Comparison of ENCODE assay signal across 19 mouse cellular contexts in genomic region chr7:44276461-44277249, GRCm38 (mm10). TPM values are rescaled to one million over a fixed set of nuclear protein-coding genes. Genes with fewer than 3 reads are reported as not detected.
"Had no signal": no experiment of that assay in that cellular context is flagged by ENCODE, and none has a peak within 500 bp of the region (broad histone marks: within the 10 kb centered on the region; RNA-seq: fewer than 3 reads in every experiment).

No protein-coding gene starts in this region.

- H3K27ac ChIP-seq: midbrain, embryonic 10.5 days; neural tube, embryonic 13.5 days; neural tube, embryonic 15.5 days had no signal

- H3K9me3 ChIP-seq: midbrain, embryonic 10.5 days; neural tube, embryonic 13.5 days; neural tube, embryonic 15.5 days had no signal

- H3K9ac ChIP-seq: lung, embryonic 14.5 days; neural tube, embryonic 13.5 days; neural tube, embryonic 15.5 days had no signal

- H3K4me3 ChIP-seq: midbrain, embryonic 10.5 days; myocyte; neural tube, embryonic 13.5 days; neural tube, embryonic 15.5 days had no signal

- H3K4me1 ChIP-seq: neural tube, embryonic 13.5 days; neural tube, embryonic 15.5 days had no signal

- H3K36me3 ChIP-seq: midbrain, embryonic 10.5 days; neural tube, embryonic 13.5 days; neural tube, embryonic 15.5 days had no signal

- DNase-seq: lung, postnatal 10 days; right cerebral cortex, postnatal 25 days; thymus, adult 18-20 months had no signal

RNA-seq across cellular contexts. Expression of gene Gm15517, which starts 15.4 kb away (rescaled TPM):
- total RNA-seq: megakaryocyte, adult 5-6 weeks; megakaryocyte-erythroid progenitor cell, adult 5-6 weeks had no signal
- polyA plus RNA-seq: liver, embryonic 16.5 days; lung, embryonic 14.5 days; lung, embryonic 16.5 days; midbrain, embryonic 10.5 days; midbrain, embryonic 14.5 days; midbrain, embryonic 16.5 days; myocyte; neural tube, embryonic 11.5 days; neural tube, embryonic 13.5 days; neural tube, embryonic 15.5 days; small intestine, adult 2 months; stomach, embryonic 14.5 days; stomach, embryonic 16.5 days; thymus, postnatal 0 days had no signal

RNA-seq across cellular contexts. Expression of gene Acp4, which starts 19.5 kb away (rescaled TPM):
- total RNA-seq: megakaryocyte, adult 5-6 weeks; megakaryocyte-erythroid progenitor cell, adult 5-6 weeks had no signal
- polyA plus RNA-seq: liver, embryonic 16.5 days; lung, embryonic 16.5 days; midbrain, embryonic 10.5 days; midbrain, embryonic 14.5 days; midbrain, embryonic 16.5 days; neural tube, embryonic 11.5 days; neural tube, embryonic 13.5 days; small intestine, adult 2 months; stomach, embryonic 14.5 days had no signal

RNA-seq across cellular contexts. Expression of gene 1700028J19Rik, which starts 30.2 kb away (rescaled TPM):
- total RNA-seq: megakaryocyte-erythroid progenitor cell, adult 5-6 weeks had no signal
